Mouse (Mus musculus): ENCODE measurements around the gene Disp1. TPM values are rescaled to one million over a fixed set of nuclear protein-coding genes. Genes with fewer than 3 reads are reported as not detected.
A peak's percentile ranks its signal among the peaks of the same experiment; 100 is the strongest.

Gene Disp1
- polyA plus RNA-seq, 1 experiment from 2014 or later: 8.6 TPM

DNA sequence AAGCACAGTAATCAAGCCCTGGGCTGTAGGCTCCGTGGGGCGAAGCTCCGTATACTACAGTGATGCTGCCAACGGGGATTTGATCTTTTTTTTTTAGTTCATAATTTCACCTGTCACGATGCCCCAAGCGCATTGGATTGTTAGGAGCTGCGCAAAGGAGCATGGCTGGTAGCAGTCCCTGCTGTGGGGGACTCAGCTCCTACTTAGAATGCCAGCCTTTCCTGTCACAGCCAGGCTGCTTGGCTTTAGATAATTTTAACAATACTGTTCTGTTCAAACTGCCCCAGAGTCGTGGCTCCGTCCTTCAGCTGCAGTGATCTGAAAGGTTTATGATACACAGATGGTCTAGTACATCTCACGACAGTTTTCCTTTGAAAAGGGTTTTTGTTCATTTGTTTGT, 29.9 kb downstream of the Disp1 start:
- no peak overlapping the region for H3K4me3 ChIP-seq
- H3K27ac ChIP-seq (replicated peaks): no peak overlapping the region
- H3K36me3 ChIP-seq: no peaks in the 10 kb centered on the region
- no peaks in the 10 kb centered on the region for H3K27me3 ChIP-seq (ENCODE audit: low read depth, poor library complexity, severe bottlenecking)
- no peak for DNase-seq (ENCODE audit: low spot score)
- 88% methylated on average over 10 of the region's 10 CpGs for WGBS
- H3K9me3 ChIP-seq (replicated peaks): no peaks in the 10 kb centered on the region
- H3K4me1 ChIP-seq: peaks cover 27% of the 10 kb centered on the region

DNA sequence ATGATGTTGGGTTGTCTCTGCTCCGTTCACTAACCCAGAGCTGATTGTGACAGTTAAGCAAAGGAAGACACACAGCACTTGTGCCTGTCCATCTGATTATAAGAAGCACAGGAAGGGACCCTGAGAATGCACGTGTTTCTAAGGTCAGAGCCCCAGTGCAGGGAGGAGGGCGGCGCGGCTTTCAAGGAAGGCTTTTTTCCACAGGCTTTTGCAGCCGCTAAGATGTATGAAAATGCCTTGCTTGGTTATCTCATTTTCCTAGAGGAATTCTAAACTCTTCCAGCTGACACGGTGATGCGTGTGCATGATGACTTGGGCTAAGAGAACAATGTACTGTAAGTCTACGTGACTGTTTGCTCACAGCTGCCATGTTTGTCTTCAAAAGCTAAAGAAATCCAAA, 30.9 kb downstream of the Disp1 start:
- no peak for DNase-seq (ENCODE audit: low spot score)
- Histone ChIP-seq H3K36me3 (no peaks in the 10 kb centered on the region), H3K4me3 (no peak overlapping the region), H3K27me3 (ENCODE audit: low read depth, poor library complexity, severe bottlenecking) (no peaks in the 10 kb centered on the region), H3K27ac (replicated peaks) (no peak overlapping the region), H3K9me3 (replicated peaks) (no peaks in the 10 kb centered on the region), H3K4me1 (peaks cover 27% of the 10 kb centered on the region)
- 78% methylated on average over 9 of the region's 9 CpGs for WGBS

- Histone ChIP-seq H3K27ac (replicated peaks) (no peak overlapping the region), H3K4me3 (no peak overlapping the region), H3K4me1 (peaks cover 30% of the 10 kb centered on the region), H3K27me3 (ENCODE audit: low read depth, poor library complexity, severe bottlenecking) (no peaks in the 10 kb centered on the region), H3K9me3 (replicated peaks) (no peaks in the 10 kb centered on the region), H3K36me3 (no peaks in the 10 kb centered on the region)
- WGBS: 64% methylated on average over 10 of the region's 10 CpGs
- DNase-seq (ENCODE audit: low spot score): no peak
Observed at GRCm38 (mm10) chr1:183189014-183189662, 32.2 kb downstream of the Disp1 start.

GRCm38 (mm10) chr1:183188115-183189013, 33.0 kb downstream of the Disp1 start:
- 85% methylated on average over 20 of the region's 20 CpGs for WGBS
- no peak overlapping the region for H3K4me3 ChIP-seq
- no peaks in the 10 kb centered on the region for H3K27me3 ChIP-seq (ENCODE audit: low read depth, poor library complexity, severe bottlenecking)
- no peaks in the 10 kb centered on the region for H3K9me3 ChIP-seq (replicated peaks)
- no peak for DNase-seq (ENCODE audit: low spot score)
- no peak overlapping the region for H3K27ac ChIP-seq (replicated peaks)
- no peaks in the 10 kb centered on the region for H3K36me3 ChIP-seq
- peaks cover 38% of the 10 kb centered on the region for H3K4me1 ChIP-seq

DNA sequence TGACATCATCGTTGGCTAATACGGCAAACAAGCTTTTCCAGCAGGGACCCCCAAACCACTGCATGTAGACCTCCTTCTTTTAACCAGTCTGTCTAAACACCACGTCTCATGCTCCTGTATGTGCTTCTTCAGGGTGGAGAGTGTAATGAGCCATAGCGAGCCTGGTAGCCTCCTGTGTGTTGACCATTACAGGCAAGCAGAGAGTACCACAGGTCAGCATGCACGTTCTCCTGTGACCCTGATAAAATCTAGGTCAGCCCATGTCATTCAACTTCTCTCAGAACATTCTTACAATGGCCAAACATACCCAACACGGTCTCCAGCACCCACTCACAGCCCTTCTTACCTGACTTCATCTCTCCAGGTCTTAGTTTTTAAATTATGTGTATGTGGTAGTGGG, 35.8 kb downstream of the Disp1 start:
- Histone ChIP-seq H3K4me3 (no peak overlapping the region), H3K36me3 (no peaks in the 10 kb centered on the region), H3K4me1 (peaks cover 41% of the 10 kb centered on the region), H3K27ac (replicated peaks) (no peak overlapping the region), H3K27me3 (ENCODE audit: low read depth, poor library complexity, severe bottlenecking) (no peaks in the 10 kb centered on the region), H3K9me3 (replicated peaks) (no peaks in the 10 kb centered on the region)
- no peak for DNase-seq (ENCODE audit: low spot score)
- WGBS: 81% methylated on average over 6 of the region's 6 CpGs

DNA sequence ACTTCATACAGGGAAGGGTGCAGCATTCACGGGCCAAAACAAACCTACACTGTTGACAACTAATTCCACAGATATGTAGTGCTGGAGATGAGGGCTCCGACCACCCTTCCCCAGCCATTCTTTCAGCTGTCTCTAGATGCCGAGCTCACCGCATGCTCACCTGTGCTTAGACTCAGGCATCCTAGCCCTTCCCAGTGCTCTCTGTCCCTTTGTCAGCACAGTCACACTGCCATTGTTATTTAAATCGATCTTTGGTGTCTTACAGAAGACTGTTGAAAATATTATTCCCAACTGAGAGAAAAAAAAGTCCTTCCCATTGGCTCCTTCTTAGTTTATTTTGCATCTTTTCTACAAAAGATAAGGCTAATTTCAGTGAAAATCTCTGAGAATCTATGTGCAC, 36.6 kb downstream of the Disp1 start:
- H3K27ac ChIP-seq (replicated peaks): 0 out of 2 replicates have a peak overlapping the region, but pooled peaks have one; percentile 1
- no peak for DNase-seq (ENCODE audit: low spot score)

GRCm38 (mm10) chr1:183183565-183183964, 37.8 kb downstream of the Disp1 start:
- no peaks in the 10 kb centered on the region for H3K36me3 ChIP-seq
- no peaks in the 10 kb centered on the region for H3K27me3 ChIP-seq (ENCODE audit: low read depth, poor library complexity, severe bottlenecking)
- DNase-seq (ENCODE audit: low spot score): no peak
- no peak overlapping the region for H3K4me3 ChIP-seq
- no peaks in the 10 kb centered on the region for H3K9me3 ChIP-seq (replicated peaks)
- H3K27ac ChIP-seq (replicated peaks): peak overlapping the region; percentile 42
- H3K4me1 ChIP-seq: peaks cover 22% of the 10 kb centered on the region
- 77% methylated on average over 5 of the region's 5 CpGs for WGBS

More for the DNA sequence above, 36.6 kb downstream of the Disp1 start:
- Histone ChIP-seq H3K9me3 (replicated peaks) (no peaks in the 10 kb centered on the region), H3K36me3 (no peaks in the 10 kb centered on the region), H3K4me1 (peaks cover 33% of the 10 kb centered on the region), H3K4me3 (no peak overlapping the region), H3K27me3 (ENCODE audit: low read depth, poor library complexity, severe bottlenecking) (no peaks in the 10 kb centered on the region)
- WGBS: 78% methylated on average over 5 of the region's 5 CpGs

- DNase-seq (ENCODE audit: low spot score): no peak
- Histone ChIP-seq H3K36me3 (no peaks in the 10 kb centered on the region), H3K9me3 (replicated peaks) (no peaks in the 10 kb centered on the region), H3K4me1 (peaks cover 22% of the 10 kb centered on the region), H3K27me3 (ENCODE audit: low read depth, poor library complexity, severe bottlenecking) (no peaks in the 10 kb centered on the region), H3K27ac (replicated peaks) (peak overlapping the region; percentile 28; the same call in 1 of the 2 replicates), H3K4me3 (no peak overlapping the region)
- 63% methylated on average over 12 of the region's 12 CpGs for WGBS
Observed at GRCm38 (mm10) chr1:183182641-183183414, 38.5 kb downstream of the Disp1 start.

- DNase-seq (ENCODE audit: low spot score): no peak
- Histone ChIP-seq H3K4me3 (no peak overlapping the region), H3K27ac (replicated peaks) (no peak overlapping the region), H3K36me3 (no peaks in the 10 kb centered on the region), H3K9me3 (replicated peaks) (no peaks in the 10 kb centered on the region), H3K4me1 (peaks cover 22% of the 10 kb centered on the region), H3K27me3 (ENCODE audit: low read depth, poor library complexity, severe bottlenecking) (no peaks in the 10 kb centered on the region)
- 58% methylated on average over 2 of the region's 2 CpGs for WGBS
Observed at GRCm38 (mm10) chr1:183181030-183181395, 40.3 kb downstream of the Disp1 start.

DNA sequence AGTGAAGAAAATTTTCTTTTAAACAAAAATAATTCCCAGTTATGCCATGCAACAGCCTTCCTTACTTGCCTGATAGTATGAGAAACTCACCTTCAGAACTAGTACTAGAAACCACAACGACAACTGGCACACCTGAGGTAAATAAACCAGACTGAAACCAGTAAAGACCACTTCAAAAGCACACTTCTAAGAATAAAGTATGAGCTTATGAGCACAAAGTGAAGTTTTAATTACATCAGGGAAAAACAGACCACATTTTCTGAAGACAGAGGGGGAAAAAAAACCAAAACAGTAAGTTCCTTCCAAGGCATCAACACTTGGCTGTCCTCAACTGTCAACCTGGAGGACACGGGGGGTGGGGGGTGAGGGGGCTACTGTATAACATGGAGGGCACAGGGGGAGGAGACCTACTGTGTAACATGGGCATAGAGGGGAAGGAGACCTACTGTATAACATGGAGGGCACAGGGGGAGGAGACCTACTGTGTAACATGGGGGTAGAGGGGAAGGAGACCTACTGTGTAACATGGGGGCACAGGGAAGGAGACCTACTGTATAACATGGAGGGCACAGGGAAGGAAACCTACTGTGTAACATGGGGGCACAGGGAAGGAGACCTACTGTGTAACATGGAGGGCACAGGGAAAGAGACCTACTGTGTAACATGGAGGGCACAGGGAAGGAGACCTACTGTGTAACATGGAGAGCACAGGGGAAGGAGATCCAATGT, 40.9 kb downstream of the Disp1 start:
- H3K27me3 ChIP-seq (ENCODE audit: low read depth, poor library complexity, severe bottlenecking): no peaks in the 10 kb centered on the region
- no peaks in the 10 kb centered on the region for H3K9me3 ChIP-seq (replicated peaks)
- H3K4me1 ChIP-seq: peaks cover 22% of the 10 kb centered on the region
- H3K4me3 ChIP-seq: no peak overlapping the region
- WGBS: 87% methylated on average over 2 of the region's 2 CpGs
- no peak for DNase-seq (ENCODE audit: low spot score)
- no peak overlapping the region for H3K27ac ChIP-seq (replicated peaks)
- no peaks in the 10 kb centered on the region for H3K36me3 ChIP-seq

- no peak overlapping the region for H3K4me3 ChIP-seq
- DNase-seq (ENCODE audit: low spot score): no peak
- no peaks in the 10 kb centered on the region for H3K36me3 ChIP-seq
- 89% methylated on average over 5 of the region's 5 CpGs for WGBS
- H3K4me1 ChIP-seq: peaks cover 17% of the 10 kb centered on the region
- H3K27me3 ChIP-seq (ENCODE audit: low read depth, poor library complexity, severe bottlenecking): no peaks in the 10 kb centered on the region
- H3K9me3 ChIP-seq (replicated peaks): no peaks in the 10 kb centered on the region
- H3K27ac ChIP-seq (replicated peaks): no peak overlapping the region
Observed at GRCm38 (mm10) chr1:183179316-183179715, 42.0 kb downstream of the Disp1 start.

DNA sequence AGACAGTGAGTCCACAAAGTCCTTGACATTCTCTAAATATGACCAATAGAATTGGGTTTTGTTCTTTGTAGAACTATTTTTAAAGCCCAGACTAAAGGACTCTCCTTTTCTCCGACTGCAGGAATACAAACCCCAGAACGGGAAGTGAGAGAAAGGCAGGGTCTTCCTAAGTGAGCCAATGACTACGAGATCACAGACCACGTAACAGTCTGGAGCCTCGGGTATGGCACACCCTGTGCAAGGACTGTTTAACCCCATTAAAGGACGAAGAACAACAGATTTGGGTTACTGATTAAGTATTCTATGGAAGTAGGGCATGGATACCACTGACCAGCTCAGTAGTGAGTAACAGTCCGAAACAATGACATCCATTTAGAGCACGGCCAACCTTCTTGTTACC, 46.1 kb downstream of the Disp1 start:
- Histone ChIP-seq H3K36me3 (no peaks in the 10 kb centered on the region), H3K4me1 (0 out of 2 replicates have a peak, but pooled peaks cover 2% of the 10 kb centered on the region), H3K27ac (replicated peaks) (no peak overlapping the region), H3K4me3 (no peak overlapping the region), H3K9me3 (replicated peaks) (no peaks in the 10 kb centered on the region), H3K27me3 (ENCODE audit: low read depth, poor library complexity, severe bottlenecking) (no peaks in the 10 kb centered on the region)
- no peak for DNase-seq (ENCODE audit: low spot score)
- 91% methylated on average over 8 of the region's 8 CpGs for WGBS
